Comparison of ENCODE assay signal across 15 mouse cellular contexts in genomic region chr15:32371385-32371784, GRCm38 (mm10).
"Had no signal": no experiment of that assay in that cellular context is flagged by ENCODE, and none has a peak within 500 bp of the region (broad histone marks: within the 10 kb centered on the region; RNA-seq: fewer than 3 reads in every experiment).

No protein-coding gene starts in this region.

- H3K27ac ChIP-seq: kidney, embryonic 15.5 days; left cerebral cortex, adult 2 months; liver, embryonic 15.5 days; midbrain, embryonic 15.5 days; neural tube, embryonic 12.5 days had no signal

- DNase-seq: kidney, adult 18-20 months; kidney, postnatal 14 days; lung, adult 2 months; lung, postnatal 36 days; right cerebral cortex, postnatal 4 days; spleen, adult 18-20 months; thymus, adult 18-20 months; thymus, postnatal 25 days had no signal

- H3K27me3 ChIP-seq: kidney, embryonic 15.5 days; liver, embryonic 15.5 days; midbrain, embryonic 15.5 days; neural tube, embryonic 12.5 days had no signal

- H3K9ac ChIP-seq: kidney, embryonic 15.5 days; liver, embryonic 15.5 days; midbrain, embryonic 15.5 days; neural tube, embryonic 12.5 days had no signal

- H3K36me3 ChIP-seq: kidney, embryonic 15.5 days; liver, embryonic 15.5 days; midbrain, embryonic 15.5 days; neural tube, embryonic 12.5 days had no signal

- H3K9me3 ChIP-seq: kidney, embryonic 15.5 days; liver, embryonic 15.5 days; midbrain, embryonic 15.5 days; neural tube, embryonic 12.5 days had no signal

- H3K4me1 ChIP-seq: kidney, embryonic 15.5 days; liver, embryonic 15.5 days; midbrain, embryonic 15.5 days; neural tube, embryonic 12.5 days had no signal

- H3K4me3 ChIP-seq: kidney, embryonic 15.5 days; left cerebral cortex, adult 2 months; liver, embryonic 15.5 days; midbrain, embryonic 15.5 days; neural tube, embryonic 12.5 days had no signal

- ATAC-seq: lung, postnatal 0 days; midbrain, embryonic 15.5 days had no signal

- H3K4me2 ChIP-seq: kidney, embryonic 15.5 days; liver, embryonic 11.5 days; liver, embryonic 15.5 days; midbrain, embryonic 15.5 days; neural tube, embryonic 12.5 days had no signal
